Mouse (Mus musculus) liver, embryonic 14.5 days (tissue): ENCODE results near the gene Inca1.

Experiments
- CTCF ChIP-seq: IDR thresholded peaks from 2 replicates; pipeline ENCODE4 v1.5.1; 2016; ENCODE audit warnings: antibody characterized with exemption, low read depth, control low read depth
- EP300 ChIP-seq: IDR thresholded peaks from 2 replicates; pipeline ENCODE4 v1.6.1; 2016; ENCODE audit warnings: antibody characterized with exemption, low read depth

DNA sequence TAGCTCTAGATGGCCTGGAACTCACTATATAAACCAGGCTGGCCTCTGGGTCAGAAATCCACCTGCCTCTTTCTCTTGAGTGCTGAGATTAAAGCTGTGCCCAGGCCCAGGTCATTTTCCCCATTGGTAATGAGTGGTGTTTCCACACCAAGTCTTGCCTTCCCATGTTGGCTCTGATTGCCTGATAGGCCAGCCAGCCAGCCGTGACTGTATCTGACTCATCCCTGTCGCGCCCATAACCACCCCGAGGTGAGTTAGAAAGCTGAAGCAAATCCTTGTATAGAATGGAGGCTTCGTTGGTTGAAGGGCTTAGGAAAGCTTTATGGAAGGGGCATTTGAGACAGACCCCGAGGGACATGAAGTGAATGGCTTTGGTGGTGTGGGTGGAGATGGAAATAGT is 15.9 kb upstream of the Inca1 start:
- TF ChIP-seq CTCF (no peak), EP300 (no peak)
